Mouse (Mus musculus) left cerebral cortex, postnatal 36 days (tissue): Measurements from ENCODE around the gene Ercc8. TPM values are rescaled to one million over a fixed set of nuclear protein-coding genes. Genes with fewer than 3 reads are reported as not detected.

Experiments used
- DNase-seq, 2 experiments: peaks; one replicate each; pipeline ENCODE4 v3.0.0; 2021 to 2022; ENCODE audit warnings: low spot score in 2 of 2, mixed read lengths in 1 of 2
- intact Hi-C: fragments of 180-260 bp; cut with DNase I; formaldehyde crosslinking; loops from one replicate; pipeline ENCODE4 v1.15.1; 2025
- total RNA-seq, 2 experiments: library from RNA; stranded (reverse); gene quantifications; 2 replicates each; pipeline ENCODE4 v1.2.3; 2021

The Ercc8 gene
- total RNA-seq, 2 experiments from 2014 or later = 16.3 to 19.5 TPM

- intact Hi-C loops = loop anchor here (5.0 kb wide), 1 partner anchor 116 kb away; no protein-coding TSS in a partner anchor
- no peak for DNase-seq
These were observed 52.4 kb downstream of the Ercc8 start for GRCm38 (mm10) chr13:108210960-108211359.

GRCm38 (mm10) chr13:108212397-108213018, 54.0 kb downstream of the Ercc8 start:
- intact Hi-C loops = loop anchor here (5.0 kb wide), 1 partner anchor 115 kb away; no protein-coding TSS in a partner anchor
- DNase-seq = no peak

- DNase-seq = peak; percentile 74 to 88
- intact Hi-C loops = loop anchor here (5.0 kb wide), 1 partner anchor 113 kb away; no protein-coding TSS in a partner anchor
These were observed 55.6 kb downstream of the Ercc8 start, which contains the start of gene Elovl7 for GRCm38 (mm10) chr13:108214081-108214484. Gene Elovl7 (plus strand): TSS chr13:108214404.

GRCm38 (mm10) chr13:108214485-108215107, 56.1 kb downstream of the Ercc8 start:
- intact Hi-C loops = loop anchor here (5.0 kb wide), 2 partner anchors 103 to 113 kb away; partner anchors contain the start of gene Depdc1b
- DNase-seq = peak; percentile 25 to 40

- intact Hi-C loops = loop anchor here (5.0 kb wide), 1 partner anchor 102 kb away; the partner anchor contains the start of gene Depdc1b
- peak in 1 of 2 experiments; percentile 6 for DNase-seq
These were observed 56.8 kb downstream of the Ercc8 start for GRCm38 (mm10) chr13:108215231-108215780.

- intact Hi-C loops = loop anchor here (5.0 kb wide), 1 partner anchor 98 kb away; the partner anchor contains the start of gene Depdc1b
- DNase-seq = no peak
These were observed 61.2 kb downstream of the Ercc8 start for GRCm38 (mm10) chr13:108219773-108220172.

- DNase-seq = no peak
- intact Hi-C loops = no loop called here
These were observed 70.7 kb downstream of the Ercc8 start for GRCm38 (mm10) chr13:108229191-108229590.

- no peak for DNase-seq
- intact Hi-C loops = no loop called here
These were observed 71.3 kb downstream of the Ercc8 start for GRCm38 (mm10) chr13:108229634-108230330.

GRCm38 (mm10) chr13:108240012-108240411, 81.5 kb downstream of the Ercc8 start:
- peak in 1 of 2 experiments; percentile 9 for DNase-seq

GRCm38 (mm10) chr13:108241715-108242114, 83.2 kb downstream of the Ercc8 start:
- no peak for DNase-seq
- intact Hi-C loops = no loop called here

More at GRCm38 (mm10) chr13:108240012-108240411, 81.5 kb downstream of the Ercc8 start:
- intact Hi-C loops = no loop called here

Other genes with a start within 250 kb of the Ercc8 start
- gene Smim15, start 114.3 kb upstream of the Ercc8 start, total RNA-seq = 10 to 100 TPM; 39.6 to 40.8 TPM
- gene Ndufaf2, start 108 bp upstream of the Ercc8 start, total RNA-seq = 10 to 100 TPM; 20.3 to 21.4 TPM
- 1 to 10 TPM; 7.1 to 9.6 TPM for gene Elovl7, start 55.7 kb downstream of the Ercc8 start, total RNA-seq
- under 1 TPM; 0.32 to 0.91 TPM for gene Depdc1b, start 157.6 kb downstream of the Ercc8 start, total RNA-seq